Mouse (Mus musculus) left cerebral cortex, postnatal 4 days (tissue): ENCODE measurements around the gene Xkr7. TPM values are rescaled to one million over a fixed set of nuclear protein-coding genes. Genes with fewer than 3 reads are reported as not detected.

Experiments used
- DNase-seq: peaks from one replicate; pipeline ENCODE4 v3.0.0-alpha.2; 2022
- intact Hi-C: fragments of 180-260 bp; cut with DNase I; formaldehyde crosslinking; loops from one replicate; pipeline ENCODE4 v1.15.1; 2025
- total RNA-seq, 2 experiments: library from RNA; stranded (reverse); gene quantifications; 2 replicates each; pipeline ENCODE4 v1.2.3; 2021

Xkr7 gene
- total RNA-seq, 2 experiments from 2014 or later: 23.2 to 23.4 TPM

DNA sequence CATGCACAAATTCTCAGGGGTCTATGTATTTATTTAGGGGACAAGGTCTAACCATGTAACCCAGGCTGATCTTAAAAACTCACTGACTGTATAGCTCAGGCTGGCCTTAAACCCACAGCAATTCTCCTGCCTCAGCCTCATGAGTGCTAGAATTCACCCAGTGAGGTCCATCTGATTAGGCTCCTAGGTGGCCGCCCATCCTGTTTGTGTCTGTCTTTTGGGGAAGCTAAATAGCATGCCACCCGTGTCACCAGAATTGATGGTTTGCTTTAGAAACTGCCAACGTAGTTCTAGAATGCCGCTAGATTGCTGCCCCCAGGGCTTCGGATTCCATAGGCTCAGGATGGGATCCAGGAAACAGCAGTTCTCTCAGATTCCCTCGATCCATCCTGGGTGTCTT lies 35.3 kb downstream of the Xkr7 start:
- intact Hi-C loops: no loop called here
- no peak for DNase-seq

DNA sequence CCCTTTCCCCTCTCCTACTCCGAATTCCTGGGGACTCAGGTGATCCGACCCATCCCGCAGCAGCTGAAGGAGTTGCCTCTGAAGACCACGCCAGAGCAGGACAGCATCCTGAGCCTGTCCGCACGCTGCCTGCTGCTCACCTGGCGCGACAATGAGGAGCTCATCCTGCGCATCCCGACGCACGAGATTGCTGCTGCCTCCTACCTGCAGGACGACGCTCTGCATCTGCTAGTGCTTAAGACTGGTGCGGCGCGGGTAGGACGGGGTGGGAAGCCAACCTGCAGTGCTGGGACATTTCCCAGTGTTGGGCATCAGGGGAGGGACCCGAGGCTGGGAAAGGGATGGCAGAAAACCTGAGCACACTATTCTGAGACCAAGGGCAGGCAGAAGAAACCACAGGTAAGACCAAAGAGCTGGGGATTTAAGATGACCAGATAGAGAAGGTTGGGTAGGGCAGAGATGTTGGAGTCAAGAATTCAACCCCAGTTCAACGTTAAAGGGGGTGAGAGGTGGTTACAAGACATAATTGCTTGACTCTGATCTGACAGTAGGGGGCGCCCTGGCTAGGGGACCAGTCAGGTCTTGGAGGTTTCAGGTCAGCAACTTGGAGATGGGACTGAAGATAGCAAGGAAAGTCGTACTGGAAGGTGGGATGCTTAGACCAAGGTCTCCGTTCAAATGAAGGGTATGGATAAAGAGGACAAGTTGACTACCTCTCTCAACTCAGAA lies 39.3 kb downstream of the Xkr7 start:
- DNase-seq: peak; percentile 50
- intact Hi-C loops: no loop called here

DNA sequence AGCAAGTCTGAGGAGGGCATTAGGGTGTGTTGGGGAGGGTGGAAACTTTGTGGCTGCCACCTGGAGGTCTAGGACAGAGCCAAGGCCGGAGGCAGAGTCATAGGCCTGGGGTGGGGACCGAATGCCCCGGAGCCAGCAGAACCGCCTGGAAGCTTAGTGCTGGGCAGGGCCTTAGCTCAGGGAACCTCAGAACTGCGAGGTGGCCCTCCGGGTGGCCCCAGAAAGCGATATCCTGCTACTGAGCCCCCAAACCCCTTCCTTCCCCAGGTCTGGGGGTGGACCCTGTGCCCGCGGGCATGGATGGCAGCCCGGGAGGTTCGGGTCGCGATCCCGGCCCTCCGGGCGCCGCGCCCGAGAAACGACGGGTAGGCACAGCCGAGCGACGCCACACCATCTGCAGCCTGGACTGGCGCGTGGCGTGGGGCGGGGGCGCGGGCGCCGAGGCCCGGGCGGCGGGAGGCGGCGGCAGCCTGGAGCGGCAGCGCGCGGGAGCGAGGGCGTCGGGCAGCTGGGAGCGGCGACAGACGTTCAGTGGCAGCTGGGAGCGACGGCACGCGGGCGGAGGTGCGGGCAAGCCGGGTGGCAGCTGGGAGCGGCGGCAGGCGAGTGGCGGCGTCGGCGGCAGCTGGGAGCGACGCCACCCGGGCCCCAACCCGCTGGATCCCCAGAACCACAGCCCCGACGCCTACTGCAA lies 40.0 kb downstream of the Xkr7 start:
- DNase-seq: peak; percentile 80
- intact Hi-C loops: no loop called here

DNA sequence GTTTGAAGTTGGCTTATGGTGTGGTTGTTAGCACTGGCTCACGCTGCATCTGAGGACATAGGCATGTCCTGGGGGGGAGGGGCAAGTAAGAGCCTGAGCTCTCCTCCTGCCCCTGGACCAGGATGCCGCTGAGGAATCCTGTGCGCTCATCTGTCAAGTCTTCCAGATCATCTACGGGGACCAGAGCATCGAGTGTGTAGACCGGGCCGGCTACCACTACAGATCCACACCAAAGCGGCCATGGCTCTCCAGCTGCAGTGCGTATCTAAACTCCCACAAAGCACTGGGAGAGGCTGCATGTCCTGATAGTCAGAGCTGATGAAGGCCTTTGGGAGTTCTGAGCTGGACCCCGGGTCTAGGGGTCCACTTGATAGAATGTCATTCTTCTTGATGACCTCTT lies 43.0 kb downstream of the Xkr7 start:
- no peak for DNase-seq
- intact Hi-C loops: no loop called here

DNA sequence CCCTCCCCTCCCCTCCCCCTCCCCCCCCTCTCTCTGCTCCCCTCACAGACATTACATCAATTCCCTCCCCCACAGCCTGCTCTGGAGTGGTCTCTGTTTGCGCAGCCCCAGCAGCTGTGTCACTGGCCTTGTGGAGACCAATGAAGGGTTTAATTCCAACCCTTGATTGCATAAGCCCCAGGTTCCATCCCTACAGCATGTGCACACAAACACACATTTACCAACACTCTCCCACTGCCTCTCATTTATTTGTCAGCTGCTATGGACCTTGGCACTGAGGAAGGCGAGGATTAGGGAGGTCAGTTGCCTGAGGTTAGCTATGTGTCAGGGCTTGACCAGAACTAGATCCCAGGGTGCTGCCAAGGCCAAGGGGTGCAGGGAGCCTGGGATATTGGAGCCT lies 44.3 kb downstream of the Xkr7 start:
- intact Hi-C loops: no loop called here
- no peak for DNase-seq

DNA sequence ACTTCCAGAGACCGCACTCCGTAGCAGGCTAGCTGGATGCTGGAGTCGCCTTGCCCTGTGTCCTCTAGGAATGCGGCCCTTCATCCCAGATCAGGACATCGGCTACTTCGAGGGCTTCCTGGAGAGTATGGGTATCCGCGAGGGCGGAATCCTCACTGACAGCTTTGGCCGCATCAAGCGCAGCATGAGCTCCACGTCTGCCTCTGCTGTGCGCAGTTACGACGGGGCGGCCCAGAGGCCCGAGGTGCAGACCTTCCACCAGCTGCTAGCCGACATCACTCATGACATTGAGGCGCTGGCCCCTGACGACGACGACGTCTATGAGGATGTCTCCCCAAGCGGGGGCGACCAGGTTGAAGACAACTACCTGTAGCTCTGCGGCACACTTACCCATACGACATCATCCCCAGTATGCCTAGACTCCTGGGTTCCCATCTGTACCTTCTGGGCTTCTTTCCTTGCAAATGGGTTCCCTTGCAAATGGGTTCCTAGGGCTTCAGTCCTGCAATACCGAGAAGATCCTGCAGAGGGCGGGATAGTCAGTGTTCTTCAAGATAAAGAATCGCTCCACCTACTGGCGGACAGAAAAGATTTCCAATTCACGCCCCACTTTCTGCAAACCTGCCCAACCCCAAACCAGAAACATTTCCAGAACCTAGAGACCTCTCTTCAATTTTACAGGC lies 49.3 kb downstream of the Xkr7 start:
- intact Hi-C loops: no loop called here
- DNase-seq: peak; percentile 82

DNA sequence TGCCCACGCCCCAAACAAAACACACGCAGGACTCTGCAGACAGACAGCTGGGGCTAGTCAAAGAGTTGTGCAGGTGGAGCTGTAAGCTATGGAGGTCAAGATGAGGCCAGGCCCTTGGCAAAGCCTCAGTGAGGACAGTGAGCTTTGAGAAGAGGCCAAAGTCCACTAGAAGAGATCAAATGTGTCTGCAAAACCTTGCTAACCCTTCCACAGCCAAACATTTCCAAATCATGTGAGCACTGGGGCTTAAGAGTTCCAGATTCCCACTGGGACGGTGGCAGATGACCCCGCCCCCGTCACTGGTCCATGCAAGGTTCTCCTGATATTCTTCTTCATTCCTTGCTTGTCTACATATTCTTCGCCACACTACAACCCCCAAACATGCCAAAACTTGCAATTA lies 50.2 kb downstream of the Xkr7 start:
- intact Hi-C loops: no loop called here
- no peak for DNase-seq

DNA sequence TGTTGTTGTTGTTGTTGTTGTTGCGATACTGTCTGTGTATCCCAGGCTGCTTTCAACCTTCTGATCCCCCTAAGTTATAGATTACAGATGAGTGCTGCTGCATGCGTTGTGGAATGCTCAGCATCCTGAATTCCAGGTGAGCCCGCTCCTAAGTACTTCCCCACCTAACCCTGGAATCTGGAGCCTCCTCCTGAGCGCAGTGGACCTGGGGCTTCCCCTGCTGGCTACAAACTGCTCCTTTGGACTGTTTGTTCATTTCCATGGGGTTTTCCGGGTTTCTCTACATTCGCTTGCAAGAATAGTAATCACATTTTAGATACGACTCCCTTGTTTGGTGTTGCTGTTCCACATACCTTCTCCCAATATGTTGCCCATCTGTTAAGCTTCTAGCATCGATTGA lies 51.6 kb downstream of the Xkr7 start:
- intact Hi-C loops: no loop called here
- no peak for DNase-seq

DNA sequence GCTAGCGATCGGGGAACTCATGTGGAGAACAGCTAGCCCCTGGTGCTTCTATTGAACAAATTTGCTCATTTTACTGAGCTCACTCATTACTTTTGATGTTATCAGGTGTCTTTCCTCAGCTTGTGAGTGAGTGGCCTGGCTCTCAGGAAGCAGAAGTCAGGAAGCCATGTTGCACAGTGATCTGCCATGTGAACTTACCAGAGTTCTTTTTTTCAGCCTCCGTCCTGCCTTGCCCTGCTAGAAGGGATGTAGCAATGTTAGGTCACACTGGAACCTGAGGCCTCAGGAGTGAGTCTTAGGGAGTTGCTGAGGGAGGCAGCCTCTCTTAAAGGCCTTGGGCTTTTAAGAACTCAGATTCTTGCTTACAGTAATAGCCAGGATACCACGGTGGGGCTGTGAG lies 52.2 kb downstream of the Xkr7 start:
- no peak for DNase-seq
- intact Hi-C loops: no loop called here

DNA sequence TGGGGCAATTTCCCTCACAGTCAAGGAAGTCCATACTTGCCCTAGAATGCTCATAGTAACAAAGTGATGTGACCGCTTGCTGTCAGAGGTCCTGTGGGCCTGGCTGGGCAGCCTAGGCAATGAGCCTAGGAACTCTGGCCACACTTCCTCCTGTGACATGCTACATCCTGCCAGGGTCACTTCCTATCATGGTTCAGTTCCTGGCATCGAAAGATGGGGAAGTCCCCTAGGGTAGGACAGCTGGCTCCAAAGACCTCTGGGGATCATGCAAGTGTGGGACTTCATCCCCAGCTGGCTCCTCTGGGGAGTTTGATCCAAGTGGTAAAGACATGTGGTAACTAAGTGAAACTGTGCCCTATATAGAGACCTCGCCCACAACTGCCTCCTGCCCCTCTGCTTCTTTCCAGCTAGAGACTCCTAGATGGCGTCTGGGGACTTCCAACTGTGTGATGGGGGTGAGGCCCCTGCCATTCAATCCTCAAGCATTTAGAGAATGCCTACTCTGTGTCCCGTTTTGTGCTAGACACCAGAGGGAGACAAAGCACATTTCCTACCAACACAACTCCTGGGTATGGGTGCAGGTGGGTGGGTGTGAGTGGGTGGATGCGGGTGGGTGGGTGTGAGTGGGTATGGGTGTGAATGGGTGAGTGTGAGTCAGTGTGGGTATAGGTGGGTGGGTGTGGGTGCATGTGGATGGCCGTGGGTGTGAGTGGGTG lies 52.8 kb downstream of the Xkr7 start:
- intact Hi-C loops: no loop called here
- DNase-seq: no peak

DNA sequence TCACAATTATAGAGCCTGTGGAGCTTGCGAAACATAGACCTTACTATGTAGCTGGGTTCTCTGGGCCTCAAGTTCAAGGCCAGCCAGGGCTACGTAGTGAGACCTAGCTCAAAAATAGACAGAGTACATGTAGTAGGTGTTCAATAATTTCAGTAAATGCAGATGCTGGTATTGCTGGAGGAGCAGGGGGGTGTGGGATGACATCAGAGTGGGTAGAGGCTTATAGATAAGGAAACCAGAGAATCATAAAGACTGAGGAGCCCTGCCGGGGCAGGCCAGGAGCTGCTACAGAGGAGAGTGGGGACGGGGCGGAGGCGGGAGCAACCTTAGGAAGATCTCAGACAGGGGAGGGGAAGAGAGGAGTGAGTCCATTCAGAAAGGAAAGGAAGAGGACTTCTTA lies 53.9 kb downstream of the Xkr7 start:
- no peak for DNase-seq
- intact Hi-C loops: no loop called here

DNA sequence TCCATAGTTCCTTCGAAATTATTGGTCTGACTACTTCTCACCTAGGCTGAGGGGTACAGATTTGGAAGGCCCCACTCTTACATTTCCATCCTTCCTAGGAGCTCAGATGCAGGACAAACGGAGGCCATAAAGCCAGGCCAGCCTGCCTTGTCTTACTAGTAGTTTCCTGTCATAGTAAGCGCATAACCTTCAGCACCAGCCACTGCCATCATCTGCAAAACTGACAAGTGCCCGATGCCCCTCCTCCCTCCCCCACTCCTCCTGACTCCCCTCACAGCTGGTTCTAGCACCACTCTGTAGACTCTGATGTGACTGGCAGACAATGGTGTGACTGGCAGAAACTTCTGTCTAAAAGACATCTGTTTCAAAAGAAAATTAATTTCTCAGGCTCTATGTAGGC lies 54.5 kb downstream of the Xkr7 start:
- intact Hi-C loops: no loop called here

DNA sequence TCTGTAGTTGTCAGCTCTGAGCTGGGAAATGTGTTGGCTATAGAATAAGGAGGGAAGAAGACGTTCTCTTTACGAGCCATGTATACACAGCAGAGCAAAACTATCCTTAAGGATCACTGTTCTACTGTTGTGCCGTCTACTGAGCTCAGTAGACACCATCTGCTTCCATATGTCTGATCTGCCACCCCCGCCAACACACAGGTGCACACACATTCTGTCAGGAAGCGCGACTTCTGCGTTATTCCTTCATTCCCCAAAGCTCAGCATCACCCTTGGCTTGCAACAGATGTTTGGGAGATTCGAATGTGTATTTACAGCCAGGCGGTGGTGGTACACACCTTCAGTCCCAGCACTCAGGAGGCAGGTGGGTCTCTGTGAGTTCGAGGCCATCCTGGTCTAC lies 55.4 kb downstream of the Xkr7 start:
- DNase-seq: no peak
- intact Hi-C loops: no loop called here

More for the DNA sequence above, 54.5 kb downstream of the Xkr7 start:
- no peak for DNase-seq

DNA sequence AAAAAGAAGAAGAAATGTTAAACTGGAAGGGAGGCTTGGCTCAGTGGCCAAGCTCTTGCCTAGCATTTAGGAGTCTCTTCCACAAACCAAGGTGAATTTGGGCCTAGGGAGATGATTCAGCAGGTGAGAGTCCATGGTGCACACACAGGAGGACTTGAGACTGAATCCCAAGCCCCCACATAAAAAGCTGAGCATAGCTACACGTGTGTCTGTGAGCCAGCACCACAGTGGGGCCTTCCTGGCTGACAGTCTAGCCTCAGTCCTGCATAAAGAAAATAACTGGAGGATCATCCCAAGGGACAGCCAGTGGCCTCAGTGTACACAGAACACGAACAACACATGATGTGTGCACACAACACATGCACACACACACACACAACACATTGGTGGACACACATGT lies 57.7 kb downstream of the Xkr7 start:
- intact Hi-C loops: no loop called here
- no peak for DNase-seq

DNA sequence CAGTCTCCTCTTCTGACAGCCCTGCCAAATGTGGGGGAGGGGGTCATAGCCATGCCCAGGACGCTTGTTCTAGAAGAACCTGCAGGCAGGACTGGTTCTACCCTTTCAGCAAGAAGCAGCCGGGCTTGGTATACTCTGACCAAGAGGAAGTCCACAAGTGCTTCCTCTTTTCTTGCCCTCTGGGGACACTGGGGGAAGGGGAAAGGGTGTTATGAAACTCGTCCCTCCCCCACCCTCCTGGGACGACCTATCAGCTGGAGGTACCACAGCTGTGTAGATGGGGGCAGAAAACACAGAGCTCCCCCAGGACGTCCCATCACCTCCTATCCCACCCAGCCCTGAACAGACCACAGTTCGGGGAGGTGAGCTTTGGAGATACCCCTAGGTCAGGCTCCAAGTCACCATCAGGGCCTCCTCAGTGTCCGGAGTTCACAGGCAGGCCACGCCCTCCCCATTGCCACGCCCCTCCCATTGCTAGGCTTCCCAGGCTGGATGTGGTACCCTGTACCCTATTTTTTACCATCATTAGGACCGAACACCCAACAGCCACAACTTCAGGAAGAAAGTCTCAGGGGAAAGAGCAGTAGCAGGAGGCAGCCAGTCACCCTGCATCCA lies 59.0 kb downstream of the Xkr7 start:
- intact Hi-C loops: no loop called here
- DNase-seq: no peak

Other genes with a start within 250 kb of the Xkr7 start
- 100 to 1,000 TPM; 113 to 116 TPM for gene Bcl2l1, start 200.1 kb upstream of the Xkr7 start, total RNA-seq
- gene Tpx2, start 183.9 kb upstream of the Xkr7 start, total RNA-seq: 10 to 100 TPM in 1 of 2 experiments, 1 to 10 TPM in 1; 9.8 to 11.0 TPM
- not detected for gene Mylk2, start 120.5 kb upstream of the Xkr7 start, total RNA-seq
- gene Foxs1, start 98.6 kb upstream of the Xkr7 start, total RNA-seq: 1 to 10 TPM; 1.6 TPM
- gene Dusp15, start 80.2 kb upstream of the Xkr7 start, total RNA-seq: 10 to 100 TPM; 18.3 to 22.2 TPM
- 1 to 10 TPM; 3.3 to 5.2 TPM for gene Ttll9, start 69.4 kb upstream of the Xkr7 start, total RNA-seq
- 10 to 100 TPM; 91.7 to 92.5 TPM for gene Pdrg1, start 16.4 kb upstream of the Xkr7 start, total RNA-seq
- gene Ccm2l, start 34.1 kb downstream of the Xkr7 start, total RNA-seq: 1 to 10 TPM; 3.0 to 4.7 TPM
- gene Hck, start 76.6 kb downstream of the Xkr7 start, total RNA-seq: 1 to 10 TPM; 3.6 to 3.8 TPM
- gene Tm9sf4, start 129.5 kb downstream of the Xkr7 start, total RNA-seq: 100 to 1,000 TPM; 118 to 120 TPM
- 10 to 100 TPM; 36.3 to 37.3 TPM for gene Tspyl3, start 193.6 kb downstream of the Xkr7 start, total RNA-seq
- gene Plagl2, start 209.6 kb downstream of the Xkr7 start, total RNA-seq: 1 to 10 TPM; 6.8 to 8.6 TPM
- gene Pofut1, start 209.7 kb downstream of the Xkr7 start, total RNA-seq: 10 to 100 TPM; 23.2 to 23.3 TPM